Mouse (Mus musculus) stomach, postnatal 0 days (tissue): ENCODE data around the gene Palld. TPM values are rescaled to one million over a fixed set of nuclear protein-coding genes. Genes with fewer than 3 reads are reported as not detected.

Source experiments
- ATAC-seq: fragments of 200-750 bp; cut with Nextera tagmentation; 2 replicates; pipeline ENCODE4 v1.8.0; 2017; ENCODE audit not compliant: low FRiP score, low TSS enrichment
- DNase-seq: peaks from one replicate; pipeline ENCODE4 v3.0.0-alpha.2; 2016; ENCODE audit warnings: low spot score
- H3K27ac ChIP-seq: fragments of 300-500 bp; sonication (generic); replicated peaks from 2 replicates; pipeline ENCODE4 v1.5.1; 2014; ENCODE audit warnings: mild to moderate bottlenecking, control low read depth
- H3K27me3 ChIP-seq: fragments of 300-500 bp; sonication (generic); 2 replicates; pipeline ENCODE4 v1.6.1; 2014; ENCODE audit warnings: low read length; ENCODE audit not compliant: control insufficient read depth, insufficient read depth
- H3K36me3 ChIP-seq: fragments of 300-500 bp; sonication (generic); 2 replicates; pipeline ENCODE4 v1.6.1; 2014; ENCODE audit warnings: low read length, mixed read lengths; ENCODE audit not compliant: control insufficient read depth, insufficient read depth
- H3K4me1 ChIP-seq: fragments of 300-500 bp; sonication (generic); replicated peaks from 2 replicates; pipeline ENCODE4 v1.6.1; 2014; ENCODE audit warnings: antibody characterized with exemption; ENCODE audit not compliant: control insufficient read depth, insufficient read depth
- H3K4me2 ChIP-seq: fragments of 300-500 bp; sonication (generic); replicated peaks from 2 replicates; pipeline ENCODE4 v1.6.1; 2014; ENCODE audit warnings: low read depth, mild to moderate bottlenecking, control low read depth, moderate library complexity
- H3K4me3 ChIP-seq: fragments of 300-500 bp; sonication (generic); 2 replicates; pipeline ENCODE4 v1.5.1; 2014; ENCODE audit warnings: low read depth, low read length, control low read depth
- H3K9ac ChIP-seq: fragments of 300-500 bp; sonication (generic); 2 replicates; pipeline ENCODE4 v1.6.1; 2014; ENCODE audit warnings: mild to moderate bottlenecking, low read length, control low read depth, mixed read lengths
- H3K9me3 ChIP-seq: fragments of 300-500 bp; sonication (generic); 2 replicates; pipeline ENCODE4 v1.6.1; 2016; ENCODE audit warnings: low read length; ENCODE audit not compliant: control insufficient read depth
- CTCF ChIP-seq: IDR thresholded peaks from 2 replicates; pipeline ENCODE4 v1.5.1; 2016; ENCODE audit warnings: antibody characterized with exemption, low read depth, mild to moderate bottlenecking, moderate library complexity
- EP300 ChIP-seq: optimal IDR thresholded peaks from 2 replicates; pipeline ENCODE3; 2016; ENCODE audit warnings: antibody characterized with exemption
- WGBS: fragments of 180-500 bp; shearing (Covaris S2); extraction: QIAGEN DNeasy Blood & Tissue Kit; methylation state at CpG from one replicate; pipeline ENCODE4 v1.1.7; 2014; 5-methylcytosine and 5-hydroxymethylcytosine counted together
- polyA plus RNA-seq: library from polyadenylated mRNA; unstranded; fragments of >200 nt; fragmentation: Nextera tagmentation; extraction: Ambion mirVana; gene quantifications from 2 replicates; pipeline ENCODE4 v1.2.1, GENCODE M21; 2015

Palld gene
- polyA plus RNA-seq, 1 experiment from 2014 or later = 71.0 TPM

DNA sequence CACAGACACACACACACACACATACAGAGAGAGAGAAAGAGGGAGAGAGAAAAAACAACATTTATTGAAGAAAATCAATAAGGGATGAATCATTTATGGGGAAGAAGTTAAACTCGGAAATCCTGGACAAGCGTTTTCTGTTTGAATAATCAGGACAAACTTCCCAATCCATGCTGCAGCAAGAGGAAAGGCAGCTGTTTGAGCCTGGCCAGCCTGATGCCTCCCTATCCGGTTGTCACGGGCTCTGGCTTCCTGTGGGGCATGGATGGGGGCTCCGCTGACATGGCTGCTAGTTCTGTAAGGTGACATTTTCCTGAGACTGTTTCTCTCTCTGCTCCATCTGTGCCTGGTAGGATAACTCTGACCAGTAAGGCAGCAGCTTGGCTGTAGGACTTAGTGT, 343.0 kb downstream of the Palld start:
- ATAC-seq = no peak
- Histone ChIP-seq H3K4me3 (no peak overlapping the region), H3K9me3 (no peaks in the 10 kb centered on the region), H3K4me1 (peaks cover 12% of the 10 kb centered on the region; the same call in 1 of the 2 replicates), H3K9ac (no peak overlapping the region), H3K27ac (no peak overlapping the region), H3K4me2 (no peak overlapping the region), H3K36me3 (no peaks in the 10 kb centered on the region), H3K27me3 (no peaks in the 10 kb centered on the region)
- TF ChIP-seq EP300 (no peak), CTCF (no peak)
- no peak for DNase-seq
- 44% methylated on average over 5 of the region's 5 CpGs for WGBS

DNA sequence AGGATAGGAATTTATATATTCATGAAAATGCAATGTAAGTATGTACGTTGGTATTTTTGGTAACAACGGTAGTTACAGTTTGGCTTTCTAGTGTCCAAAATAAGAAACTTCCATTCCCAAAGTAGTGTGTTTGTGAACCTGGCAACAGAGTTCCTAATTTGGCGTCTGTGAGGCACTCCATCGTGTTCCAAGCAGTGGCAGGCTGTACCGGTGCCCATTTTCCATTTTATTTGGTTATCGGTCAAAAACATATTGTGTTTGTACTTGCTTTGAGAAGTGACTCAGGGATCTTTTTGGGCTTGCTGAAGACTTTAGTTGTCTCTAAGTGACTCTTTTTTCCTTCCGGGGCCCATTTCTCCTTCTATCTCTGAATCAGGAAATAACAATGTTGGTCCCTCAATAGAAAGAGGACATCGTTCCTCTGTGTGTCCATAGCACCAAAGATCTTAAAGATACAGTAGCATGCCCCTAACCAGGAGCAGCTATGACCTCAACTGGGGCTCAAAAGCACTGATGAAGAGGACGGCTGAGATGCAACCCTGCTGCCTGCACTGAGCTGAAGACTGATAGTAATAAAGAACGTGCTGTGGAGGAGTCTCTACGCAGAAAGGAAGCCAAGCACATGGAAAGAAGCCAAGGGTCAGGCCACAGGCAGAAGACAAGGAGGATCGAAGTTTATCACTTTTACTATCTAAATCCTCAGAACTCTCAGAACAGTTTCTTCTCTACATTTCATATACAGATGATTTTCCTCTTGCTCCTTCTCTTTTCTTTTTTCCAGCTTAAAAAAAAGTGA, 344.2 kb downstream of the Palld start:
- no peak overlapping the region for H3K4me3 ChIP-seq
- TF ChIP-seq CTCF (no peak), EP300 (no peak)
- no peak overlapping the region for H3K9ac ChIP-seq
- no peak overlapping the region for H3K4me2 ChIP-seq
- no peaks in the 10 kb centered on the region for H3K9me3 ChIP-seq
- no peak overlapping the region for H3K27ac ChIP-seq
- 58% methylated on average over 12 of the region's 12 CpGs for WGBS
- ATAC-seq = no peak
- H3K36me3 ChIP-seq = no peaks in the 10 kb centered on the region
- DNase-seq = no peak
- H3K27me3 ChIP-seq = no peaks in the 10 kb centered on the region
- H3K4me1 ChIP-seq = peaks cover 12% of the 10 kb centered on the region; the same call in 1 of the 2 replicates

GRCm38 (mm10) chr8:61557036-61557435, 345.5 kb downstream of the Palld start:
- H3K4me1 ChIP-seq = peaks cover 12% of the 10 kb centered on the region; the same call in 1 of the 2 replicates
- H3K27ac ChIP-seq = 0 out of 2 replicates have a peak overlapping the region, but pooled peaks have one; percentile 30

DNA sequence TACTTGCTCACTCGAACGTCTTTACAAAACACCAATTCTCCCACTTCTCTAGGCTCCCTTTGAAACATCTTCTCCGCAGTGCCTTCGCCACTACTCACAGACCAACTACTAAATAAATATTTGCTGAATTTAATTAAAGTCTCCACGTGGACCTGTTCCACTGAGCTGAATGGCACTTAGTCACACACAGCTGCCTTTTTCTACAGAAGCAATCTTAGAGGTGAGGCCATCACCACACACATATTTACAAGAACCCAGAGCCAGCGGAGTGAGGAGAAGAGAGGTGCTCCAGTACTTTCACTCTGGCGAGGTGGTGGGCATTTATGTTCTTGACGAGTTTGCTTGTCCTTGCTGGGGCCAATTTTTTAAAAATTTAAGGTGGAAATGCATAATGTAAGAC, 346.3 kb downstream of the Palld start:
- Histone ChIP-seq H3K27ac (no peak overlapping the region), H3K4me3 (no peak overlapping the region), H3K27me3 (no peaks in the 10 kb centered on the region), H3K9me3 (no peaks in the 10 kb centered on the region), H3K4me2 (no peak overlapping the region), H3K4me1 (peaks cover 12% of the 10 kb centered on the region; the same call in 1 of the 2 replicates), H3K9ac (no peak overlapping the region), H3K36me3 (no peaks in the 10 kb centered on the region)
- no peak for DNase-seq
- TF ChIP-seq EP300 = no peak
- no peak for TF ChIP-seq CTCF
- peak; percentile 66 for ATAC-seq
- WGBS = 50% methylated on average over 8 of the region's 8 CpGs

More at GRCm38 (mm10) chr8:61557036-61557435, 345.5 kb downstream of the Palld start:
- no peak for TF ChIP-seq CTCF
- TF ChIP-seq EP300 = no peak
- Histone ChIP-seq H3K4me3 (no peak overlapping the region), H3K27me3 (no peaks in the 10 kb centered on the region), H3K9ac (no peak overlapping the region), H3K9me3 (no peaks in the 10 kb centered on the region), H3K36me3 (no peaks in the 10 kb centered on the region), H3K4me2 (no peak overlapping the region)
- DNase-seq (no peak), ATAC-seq (no peak)

- H3K9ac ChIP-seq = no peak overlapping the region
- H3K4me2 ChIP-seq = no peak overlapping the region
- ATAC-seq = no peak
- WGBS = 73% methylated on average over 6 of the region's 6 CpGs
- H3K9me3 ChIP-seq = no peaks in the 10 kb centered on the region
- no peaks in the 10 kb centered on the region for H3K27me3 ChIP-seq
- H3K4me1 ChIP-seq = peaks cover 10% of the 10 kb centered on the region; the same call in 1 of the 2 replicates
- TF ChIP-seq EP300 = no peak
- no peak for TF ChIP-seq CTCF
- H3K36me3 ChIP-seq = no peaks in the 10 kb centered on the region
- no peak overlapping the region for H3K4me3 ChIP-seq
- no peak for DNase-seq
- no peak overlapping the region for H3K27ac ChIP-seq
Observed at GRCm38 (mm10) chr8:61555343-61555742, 347.1 kb downstream of the Palld start.

- ATAC-seq = no peak
- H3K4me3 ChIP-seq = no peak overlapping the region
- H3K27me3 ChIP-seq = no peaks in the 10 kb centered on the region
- TF ChIP-seq EP300 (no peak), CTCF (no peak)
- 47% methylated on average over 8 of the region's 8 CpGs for WGBS
- H3K9me3 ChIP-seq = no peaks in the 10 kb centered on the region
- peak overlapping the region; percentile 46; the same call in 1 of the 2 replicates for H3K27ac ChIP-seq
- 0 out of 2 replicates have a peak, but pooled peaks cover 6% of the 10 kb centered on the region for H3K4me1 ChIP-seq
- no peak overlapping the region for H3K9ac ChIP-seq
- no peak for DNase-seq
- H3K36me3 ChIP-seq = peaks cover 16% of the 10 kb centered on the region
- no peak overlapping the region for H3K4me2 ChIP-seq
Observed at GRCm38 (mm10) chr8:61552755-61553402, 349.6 kb downstream of the Palld start.
